Mouse (Mus musculus) adrenal gland, postnatal 10 days (tissue): ENCODE data around the gene Vmn1r210. TPM values are rescaled to one million over a fixed set of nuclear protein-coding genes. Genes with fewer than 3 reads are reported as not detected.
"Not testable (repeated sequence)": the region's sequence is repeated elsewhere in the genome, so short reads cannot be mapped to it uniquely, and the experiment has no call there.

Experiments used
- DNase-seq: peaks from one replicate; pipeline ENCODE4 v3.0.0; 2021; ENCODE audit warnings: mixed read lengths
- long read RNA-seq, 2 experiments: library from polyadenylated mRNA; stranded (forward); transcript quantifications; one replicate each; pipeline ENCODE4 v2.0.0; 2021
- total RNA-seq, 2 experiments: library from RNA; stranded (reverse); gene quantifications; 2 replicates each; pipeline ENCODE4 v1.2.3; 2021

Gene Vmn1r210
- total RNA-seq: not detected
- long read RNA-seq, experiment 1: 0 reads
- long read RNA-seq, experiment 2: 0 reads

GRCm38 (mm10) chr13:22831248-22831647 is at the start of gene Vmn1r210:
TSS of gene Vmn1r210 (minus strand) at chr13:22831348.
- no peak for DNase-seq

- no peak for DNase-seq
Measured at GRCm38 (mm10) chr13:22879257-22879656, 48.1 kb upstream of the Vmn1r210 start.

GRCm38 (mm10) chr13:22857461-22857860 is 26.3 kb upstream of the Vmn1r210 start, which contains the start of gene Vmn1r211:
TSS of gene Vmn1r211 (minus strand) at chr13:22857561.
- no peak for DNase-seq

GRCm38 (mm10) chr13:22854760-22855159 is 23.6 kb upstream of the Vmn1r210 start:
- DNase-seq: no peak

GRCm38 (mm10) chr13:22846798-22847197 is 15.7 kb upstream of the Vmn1r210 start:
- DNase-seq: no peak

- not testable (repeated sequence) for DNase-seq
Measured at GRCm38 (mm10) chr13:22844304-22844703, 13.2 kb upstream of the Vmn1r210 start.

- not testable (repeated sequence) for DNase-seq
Measured at GRCm38 (mm10) chr13:22829395-22829794, 1.8 kb downstream of the Vmn1r210 start.

- not testable (repeated sequence) for DNase-seq
Measured at GRCm38 (mm10) chr13:22821601-22822000, 9.5 kb downstream of the Vmn1r210 start.

GRCm38 (mm10) chr13:22809582-22809981 is 21.6 kb downstream of the Vmn1r210 start, which contains the start of gene Vmn1r209:
TSS of gene Vmn1r209 (minus strand) at chr13:22809682.
- DNase-seq: not testable (repeated sequence)

GRCm38 (mm10) chr13:22788096-22788495 is 43.1 kb downstream of the Vmn1r210 start:
- not testable (repeated sequence) for DNase-seq

GRCm38 (mm10) chr13:22784159-22784558 is 47.0 kb downstream of the Vmn1r210 start:
- DNase-seq: not testable (repeated sequence)

- DNase-seq: not testable (repeated sequence)
Measured at GRCm38 (mm10) chr13:22777300-22777699, 53.8 kb downstream of the Vmn1r210 start, which contains the start of gene Vmn1r208. TSS of gene Vmn1r208 (minus strand) at chr13:22777400.

Other genes with a start within 250 kb of the Vmn1r210 start
- gene Vmn1r205, start 238.3 kb downstream of the Vmn1r210 start, total RNA-seq: not detected
- gene Vmn1r206, start 207.1 kb downstream of the Vmn1r210 start, total RNA-seq: not detected
- gene Vmn1r207-ps, start 101.7 kb downstream of the Vmn1r210 start, total RNA-seq: not detected
- not detected for gene Vmn1r208, start 53.9 kb downstream of the Vmn1r210 start, total RNA-seq
- gene Vmn1r209, start 21.7 kb downstream of the Vmn1r210 start, total RNA-seq: under 1 TPM in 1 of 2 experiments, not detected in 1; 0.03 TPM
- gene Vmn1r211, start 26.2 kb upstream of the Vmn1r210 start, total RNA-seq: not detected
- gene Vmn1r212, start 52.9 kb upstream of the Vmn1r210 start, total RNA-seq: not detected
- not detected for gene Vmn1r213, start 176.3 kb upstream of the Vmn1r210 start, total RNA-seq
- not detected for gene Vmn1r214, start 199.1 kb upstream of the Vmn1r210 start, total RNA-seq
- gene Vmn1r215, start 236.7 kb upstream of the Vmn1r210 start, total RNA-seq: not detected